Mouse (Mus musculus): Measurements from ENCODE around the gene Gm438. TPM values are rescaled to one million over a fixed set of nuclear protein-coding genes. Genes with fewer than 3 reads are reported as not detected.
"Not testable (repeated sequence)": the region's sequence is repeated elsewhere in the genome, so short reads cannot be mapped to it uniquely, and the experiment has no call there.

The Gm438 gene
- total RNA-seq (2017): not detected in 2 replicates

DNA sequence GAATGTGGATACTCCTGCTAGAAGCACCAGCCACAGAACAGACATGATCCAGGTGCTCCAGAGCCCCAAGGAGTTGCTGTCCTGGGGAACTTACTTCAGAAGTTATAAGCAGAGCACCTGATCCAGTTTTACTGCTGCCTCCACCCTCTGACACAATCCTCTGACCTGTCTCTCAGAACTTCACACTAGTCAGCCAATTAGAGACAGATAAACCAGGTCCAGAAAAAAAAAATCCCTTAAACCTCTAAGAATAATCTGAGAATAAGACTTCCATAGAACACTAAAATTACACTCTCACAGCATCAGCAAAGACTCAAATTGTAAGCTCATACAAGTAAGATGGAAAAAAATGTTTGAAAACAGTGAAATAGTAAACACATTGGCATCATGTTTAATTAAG, at the start of gene Gm438:
Gm438 (minus strand) TSS at position 101 of the 400 bp plus-strand sequence.
- no peak for ATAC-seq (replicated peaks; ENCODE audit: low read depth, poor library complexity, severe bottlenecking)

DNA sequence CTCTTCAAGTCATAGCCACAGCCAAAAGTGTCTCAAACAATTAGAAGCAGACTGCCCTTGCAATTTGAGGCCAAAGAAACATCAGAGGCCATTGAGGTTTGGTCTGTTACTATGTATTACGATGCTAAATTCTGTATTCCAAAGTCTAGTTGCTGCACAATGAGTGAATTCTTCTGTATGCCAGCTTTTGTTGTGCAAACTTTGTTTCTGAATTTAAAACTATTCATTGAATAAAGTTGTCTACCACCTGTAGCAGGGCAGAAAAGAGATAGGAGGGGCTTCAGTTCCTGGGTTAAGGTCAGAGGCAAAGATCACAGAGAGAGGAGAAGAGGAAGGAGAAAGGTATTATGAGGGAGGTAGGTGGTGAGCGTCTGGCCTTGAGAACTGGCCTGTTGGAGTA, 38.3 kb upstream of the Gm438 start:
- ATAC-seq (replicated peaks; ENCODE audit: low read depth, poor library complexity, severe bottlenecking): no peak

DNA sequence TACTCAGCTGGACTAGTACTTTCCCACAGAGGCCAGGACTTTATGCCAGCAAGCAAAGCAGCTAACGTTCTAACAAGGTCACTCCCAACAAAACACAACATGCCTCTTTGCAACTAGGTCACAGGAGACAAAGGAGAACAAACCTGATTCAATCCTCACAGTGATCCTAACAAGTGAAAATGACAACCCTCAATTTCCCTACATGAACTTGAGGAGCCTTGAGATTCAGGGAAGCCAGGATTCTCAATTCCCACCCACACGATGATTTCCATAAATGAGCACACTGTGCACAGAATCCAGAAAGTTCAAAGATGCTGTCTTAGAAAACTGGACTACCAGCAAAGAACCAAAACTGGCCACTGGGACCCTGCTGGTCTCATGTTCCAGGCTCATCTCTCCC, 37.6 kb upstream of the Gm438 start:
- no peak for ATAC-seq (replicated peaks; ENCODE audit: low read depth, poor library complexity, severe bottlenecking)

DNA sequence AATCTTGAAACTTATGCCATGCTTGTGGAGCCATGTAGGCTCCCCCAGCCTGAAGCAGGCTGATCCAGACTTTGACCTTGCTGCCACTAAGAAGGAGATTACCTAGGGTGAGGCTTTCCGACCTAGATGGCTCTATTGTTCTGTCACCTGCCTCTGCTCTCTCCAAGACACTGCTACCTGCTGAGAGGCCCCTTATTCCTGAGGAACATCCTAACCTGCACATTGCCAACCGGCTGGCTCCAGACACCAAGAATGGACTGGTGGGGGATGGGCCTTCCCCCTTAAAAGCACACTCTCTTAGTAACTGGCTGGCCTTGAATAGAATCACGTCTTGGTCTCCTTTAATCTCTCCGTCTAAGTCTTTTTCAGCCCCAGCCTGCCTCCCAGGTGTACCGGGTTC, 20.8 kb upstream of the Gm438 start:
- ATAC-seq (replicated peaks; ENCODE audit: low read depth, poor library complexity, severe bottlenecking): not testable (repeated sequence)

DNA sequence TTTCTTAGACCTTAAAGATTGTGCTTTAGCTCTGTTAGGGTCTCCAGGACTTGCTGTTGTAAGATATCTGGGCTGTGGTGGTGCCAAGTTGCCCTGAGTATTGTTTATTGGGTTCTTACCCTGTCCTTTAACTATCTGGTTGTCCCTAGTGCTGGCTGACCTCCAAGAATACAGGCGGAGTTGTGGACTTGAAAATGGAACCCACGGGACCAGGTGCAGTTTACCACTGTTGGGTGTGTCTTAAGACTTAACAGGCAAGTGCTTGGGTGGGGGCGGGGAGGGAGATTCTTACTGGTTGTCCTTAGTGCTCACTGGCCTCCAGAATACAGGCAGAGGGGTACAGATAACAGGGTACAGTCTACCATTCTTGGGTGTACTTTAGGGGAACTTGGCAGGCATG, 17.2 kb upstream of the Gm438 start:
- ATAC-seq (replicated peaks; ENCODE audit: low read depth, poor library complexity, severe bottlenecking): no peak

DNA sequence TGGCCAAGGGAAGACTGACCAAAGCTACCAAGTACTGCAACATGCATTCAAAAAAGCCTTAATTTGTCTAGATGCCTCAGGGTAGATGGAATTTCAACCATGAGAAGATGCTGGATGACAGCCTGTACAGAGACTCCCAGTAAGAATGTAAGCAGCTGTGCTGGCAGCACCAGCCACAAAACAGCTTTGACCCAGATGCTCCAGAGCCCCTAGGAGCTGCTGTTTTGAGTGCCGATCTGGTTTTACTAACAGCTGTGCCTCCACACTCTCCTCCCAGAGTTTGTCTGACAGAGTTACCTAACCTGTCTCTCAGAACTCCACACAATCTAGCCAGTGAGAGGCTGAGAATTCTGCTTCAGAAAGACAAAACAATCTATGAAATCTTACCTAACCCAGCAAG, 3.8 kb upstream of the Gm438 start:
- ATAC-seq (replicated peaks; ENCODE audit: low read depth, poor library complexity, severe bottlenecking): no peak

DNA sequence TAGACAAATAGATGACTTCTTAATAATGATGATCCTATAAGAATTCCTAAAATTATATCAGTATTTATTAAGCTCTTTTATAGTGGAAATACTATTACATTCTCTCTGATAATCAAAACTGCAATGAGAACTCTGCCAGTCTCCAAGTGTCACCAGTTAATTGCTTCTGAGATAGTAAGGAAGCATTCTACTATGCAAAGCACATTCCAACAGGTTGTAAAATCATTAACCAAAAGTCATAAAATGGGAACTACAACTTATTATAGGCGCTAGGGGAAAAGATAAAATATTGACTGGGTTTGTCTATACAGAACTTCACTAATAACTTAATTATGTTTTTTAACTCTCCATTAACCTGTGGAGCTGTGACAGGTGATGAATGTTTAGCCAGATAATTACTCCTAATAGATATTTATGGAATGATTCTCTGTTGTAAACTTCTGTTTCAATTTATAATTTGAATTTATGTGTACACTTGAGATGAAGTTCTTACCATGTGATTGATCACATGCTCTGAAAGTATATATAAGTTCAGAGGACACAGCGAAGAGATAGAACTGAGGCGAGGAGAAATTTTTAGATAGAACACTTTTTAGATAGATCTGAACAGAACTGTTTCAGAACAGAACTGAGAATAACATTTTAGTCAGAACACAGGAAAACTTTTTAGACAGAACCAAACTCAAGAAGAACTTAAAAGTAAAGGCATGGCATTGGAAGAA, 3.7 kb downstream of the Gm438 start:
- ATAC-seq (replicated peaks; ENCODE audit: low read depth, poor library complexity, severe bottlenecking): no peak

DNA sequence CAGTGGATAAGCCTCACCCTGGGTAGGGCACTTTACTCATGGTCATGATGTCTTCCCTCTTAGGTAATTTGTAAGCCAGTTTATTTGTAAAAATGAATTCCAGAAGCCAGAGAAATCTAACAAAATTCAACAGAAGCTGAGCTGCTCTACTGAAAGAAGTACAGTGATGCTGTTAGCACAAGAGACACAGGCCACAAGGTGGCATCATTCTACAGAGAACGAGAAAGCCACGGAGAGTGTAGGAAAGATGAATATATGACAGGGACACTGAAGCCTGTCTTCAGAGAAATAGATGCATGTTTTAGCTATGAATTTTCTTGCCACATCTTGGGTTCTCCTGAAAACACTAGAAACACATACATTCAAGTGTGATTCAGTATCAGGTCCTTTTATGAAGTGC, 20.7 kb downstream of the Gm438 start:
- ATAC-seq (replicated peaks; ENCODE audit: low read depth, poor library complexity, severe bottlenecking): peak; percentile 91

DNA sequence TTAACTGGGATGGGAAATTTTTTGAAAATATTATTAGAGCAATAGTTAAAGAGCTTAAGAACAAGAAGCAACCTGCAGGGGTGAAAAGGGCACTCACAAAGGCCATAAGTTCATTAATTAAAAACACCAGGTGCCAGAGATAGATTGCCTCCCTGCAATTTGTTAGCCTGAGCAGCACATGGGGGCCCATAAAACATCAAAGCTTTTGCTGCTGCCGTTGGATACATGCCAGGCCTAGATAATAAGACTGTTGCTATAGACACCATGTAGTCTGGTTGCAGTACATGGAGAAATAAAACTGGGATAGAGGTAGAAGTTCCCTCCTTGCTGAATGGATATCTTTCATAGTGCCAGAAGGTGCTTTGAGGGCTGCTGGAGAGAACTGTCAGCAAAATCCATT, 37.2 kb downstream of the Gm438 start:
- no peak for ATAC-seq (replicated peaks; ENCODE audit: low read depth, poor library complexity, severe bottlenecking)

Other genes with a start within 250 kb of the Gm438 start
- not detected in 2 replicates for gene Gm13124, start 221.4 kb downstream of the Gm438 start, total RNA-seq (2017)
- not detected in 2 replicates for gene Aadacl4, start 172.9 kb downstream of the Gm438 start, total RNA-seq (2017)
- gene Gm436, start 100.2 kb downstream of the Gm438 start, total RNA-seq (2017): not detected in 2 replicates
- gene Gm13178, start 65.2 kb downstream of the Gm438 start, total RNA-seq (2017): not detected in 2 replicates
- gene Dhrs3, start 106.2 kb upstream of the Gm438 start, total RNA-seq (2017): 37.1 and 46.3 TPM in 2 replicates